In the genomic region with DNA sequence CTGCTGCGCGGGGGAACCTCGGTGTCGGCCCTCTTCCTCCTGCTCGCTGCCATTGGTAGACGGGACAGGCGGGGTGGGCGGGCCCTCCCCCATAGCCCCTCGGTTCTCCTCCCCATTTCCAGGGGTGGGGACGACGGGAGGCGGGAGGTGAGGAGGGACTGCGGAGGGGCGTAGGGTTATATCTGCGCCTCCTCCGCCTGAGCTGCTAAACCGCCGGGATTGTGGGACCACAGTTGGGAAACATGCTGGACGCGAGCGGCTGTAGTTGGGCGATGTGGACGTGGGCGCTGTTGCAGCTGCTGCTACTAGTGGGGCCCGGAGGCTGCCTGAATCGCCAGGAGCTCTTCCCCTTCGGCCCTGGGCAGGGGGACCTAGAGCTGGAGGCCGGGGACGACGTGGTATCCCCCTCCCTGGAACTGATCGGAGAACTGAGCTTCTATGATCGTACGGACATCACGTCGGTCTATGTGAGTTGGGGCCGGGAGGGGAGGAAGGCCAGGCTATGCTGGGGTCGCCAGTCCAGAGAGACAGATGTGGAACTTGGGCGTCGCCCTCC, we compare ENCODE assay signal across 8 mouse cellular contexts. TPM values are rescaled to one million over a fixed set of nuclear protein-coding genes. Genes with fewer than 3 reads are reported as not detected.
DNase-seq lines count a peak whose midpoint lies in the region; ATAC-seq and TF ChIP-seq lines count a peak whose summit lies in the region.
"Not testable (repeated sequence)": the region's sequence is repeated elsewhere in the genome, so short reads cannot be mapped to it uniquely, and the experiment has no call there.

Gene Nid1, plus strand, starts transcription at position 92 of the 556 bp plus-strand sequence.

- peak; percentile 88 for ATAC-seq in heart, embryonic 16.5 days (replicated peaks; ENCODE audit: extremely low read depth, insufficient read depth, low FRiP score)
- ATAC-seq in limb, embryonic 12.5 days (ENCODE audit: insufficient number of reproducible peaks, insufficient read depth, low FRiP score, low TSS enrichment, low read depth), result peak; percentile 77

- peak within 1 kb of the TSS; percentile 51 for H3K4me2 ChIP-seq in heart, embryonic 16.5 days (ENCODE audit: low read depth, low read length)
- H3K4me2 ChIP-seq in limb, embryonic 12.5 days, result peak within 1 kb of the TSS; percentile 47

- H3K36me3 ChIP-seq in ES-Bruce4 (ENCODE audit: control insufficient read depth, insufficient read depth, low read length, poor library complexity, severe bottlenecking); heart, embryonic 16.5 days (ENCODE audit: control insufficient read depth, insufficient read depth); limb, embryonic 12.5 days: not testable (repeated sequence)

- H3K4me1 ChIP-seq in ES-Bruce4 (ENCODE audit: control insufficient read depth, insufficient read depth, low read length); heart, embryonic 16.5 days (ENCODE audit: control insufficient read depth, insufficient read depth, low read length); limb, embryonic 12.5 days (replicated peaks); olfactory bulb, adult 2 months (ENCODE audit: control insufficient read depth, insufficient read depth, low read length): not testable (repeated sequence)

- intact Hi-C loops in gastrocnemius, adult 2 months (cut with DNase I), result not testable (repeated sequence)

- TF ChIP-seq EP300 in ES-Bruce4 (IDR thresholded peaks at IDR 0.05; ENCODE audit: insufficient read depth, low read depth, low read length), result not testable (repeated sequence)

- peak; percentile 36 for DNase-seq in embryo, embryonic 10 days (ENCODE audit: low spot score)
- DNase-seq in gastrocnemius, adult 2 months, result peak; percentile 56
- peak; percentile 40 for DNase-seq in kidney, adult 11 months
- DNase-seq in lung, postnatal 36 days, result peak; percentile 26

- not testable (repeated sequence) for H3K9ac ChIP-seq in ES-Bruce4 (ENCODE audit: low read depth, poor library complexity, severe bottlenecking); heart, embryonic 16.5 days (ENCODE audit: low read length); limb, embryonic 12.5 days (replicated peaks)

- peak within 1 kb of the TSS; percentile 73 for H3K4me3 ChIP-seq in ES-Bruce4 (ENCODE audit: low read depth, low read length)
- H3K4me3 ChIP-seq in gastrocnemius, adult 2 months, result peak within 1 kb of the TSS; percentile 64
- peak within 1 kb of the TSS; percentile 44 for H3K4me3 ChIP-seq in heart, embryonic 16.5 days (ENCODE audit: low read length)
- H3K4me3 ChIP-seq in limb, embryonic 12.5 days (replicated peaks), result peak within 1 kb of the TSS; percentile 29
- H3K4me3 ChIP-seq in olfactory bulb, adult 2 months (ENCODE audit: insufficient read depth, low read depth, low read length), result peak within 1 kb of the TSS; percentile 24

- not testable (repeated sequence) for H3K9me3 ChIP-seq in ES-Bruce4 (replicated peaks; ENCODE audit: control insufficient read depth, insufficient read depth, low read length, poor library complexity, severe bottlenecking); heart, embryonic 16.5 days (replicated peaks; ENCODE audit: control insufficient read depth, low read length); limb, embryonic 12.5 days

- not testable (repeated sequence) for H3K27ac ChIP-seq in ES-Bruce4 (ENCODE audit: insufficient read depth, low read length); heart, embryonic 16.5 days (ENCODE audit: low read length); limb, embryonic 12.5 days; olfactory bulb, adult 2 months (ENCODE audit: insufficient read depth, low read depth, low read length)
- H3K27ac ChIP-seq in gastrocnemius, adult 2 months, result peak within 1 kb of the TSS; percentile 54

- under 1% methylated on average over 25 of the region's 39 CpGs for WGBS in heart, embryonic 16.5 days
- WGBS in limb, embryonic 12.5 days, result under 1% methylated on average over 33 of the region's 39 CpGs
- under 1% methylated on average over 30 of the region's 39 CpGs for whole genome bisulfite sequencing in olfactory bulb, adult 2 months

- TF ChIP-seq CTCF in ES-Bruce4 (IDR thresholded peaks at IDR 0.05; ENCODE audit: low read depth, low read length); gastrocnemius, adult 2 months (IDR thresholded peaks at IDR 0.05); olfactory bulb, adult 2 months (IDR thresholded peaks at IDR 0.05; ENCODE audit: insufficient read depth, low read depth, low read length): not testable (repeated sequence)

- not testable (repeated sequence) for H3K27me3 ChIP-seq in ES-Bruce4 (ENCODE audit: control insufficient read depth, insufficient read depth, low read length, poor library complexity, severe bottlenecking); heart, embryonic 16.5 days (ENCODE audit: control insufficient read depth, insufficient read depth, low read length); limb, embryonic 12.5 days

- TF ChIP-seq POLR2A in ES-Bruce4 (IDR thresholded peaks at IDR 0.05; ENCODE audit: insufficient read depth, low read length); olfactory bulb, adult 2 months (IDR thresholded peaks at IDR 0.05; ENCODE audit: insufficient read depth, low read depth, low read length): not testable (repeated sequence)

RNA-seq across cellular contexts. Expression of gene Nid1, which starts in this region (rescaled TPM):
- polyA plus RNA-seq in ES-Bruce4 (2011; ENCODE audit: insufficient read depth, insufficient read length, low read depth, missing spikeins), result 41.2 and 41.9 TPM in 2 replicates
- total RNA-seq in gastrocnemius, adult 2 months (2021), result 10 to 100 TPM; 37.3 to 49.2 TPM
- polyA plus RNA-seq in heart, embryonic 16.5 days (2015; fragmentation: Nextera tagmentation; extraction: Ambion mirVana), result 91.9 and 96.2 TPM in 2 replicates
- 27.0 and 46.0 TPM in 2 replicates for polyA plus RNA-seq in limb, embryonic 12.5 days (2016; fragmentation: Nextera tagmentation; extraction: Ambion mirVana)
- not detected in 2 replicates for polyA plus RNA-seq in olfactory bulb, adult 2 months (2012; ENCODE audit: insufficient read depth, insufficient read length, low replicate concordance, missing spikeins)
